Mouse (Mus musculus) yolk sac, embryonic 10.5 days (tissue): Measurements from ENCODE around the gene Ntrk1.
A peak's percentile ranks its signal among the peaks of the same experiment; 100 is the strongest.

Experiments
- DNase-seq: peaks from one replicate; pipeline ENCODE4 v3.0.0-alpha.2; 2017; ENCODE audit warnings: low spot score

Ntrk1 gene

DNA sequence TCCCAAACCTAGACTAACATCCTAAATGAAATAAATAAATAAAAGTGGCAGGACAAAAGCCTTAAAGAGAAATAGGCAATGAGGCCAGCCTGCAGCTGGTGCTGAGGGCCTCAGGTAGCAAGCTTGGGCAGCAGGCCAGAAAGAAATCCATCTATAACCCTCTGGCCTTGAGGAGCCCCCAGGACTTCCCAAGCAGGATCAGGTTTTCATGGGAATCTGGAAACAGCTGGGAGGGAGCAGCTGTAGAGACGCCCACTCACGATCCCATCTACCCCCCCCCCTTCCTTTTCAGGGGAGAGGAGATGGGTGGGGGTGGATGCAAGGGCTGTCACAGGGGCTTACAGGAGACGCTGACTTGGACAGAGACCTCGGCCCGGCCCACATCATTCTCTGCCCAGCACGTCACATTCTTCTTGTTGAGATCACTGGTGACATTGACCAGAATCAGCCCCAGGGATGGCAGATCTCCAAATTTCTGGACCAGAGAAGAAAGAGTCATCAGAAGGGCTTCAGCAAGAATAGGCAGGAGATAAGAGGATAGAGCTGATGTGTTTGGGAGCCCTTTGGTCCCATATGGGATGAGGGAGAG is 9.2 kb downstream of the Ntrk1 start:
- DNase-seq: no peak

DNA sequence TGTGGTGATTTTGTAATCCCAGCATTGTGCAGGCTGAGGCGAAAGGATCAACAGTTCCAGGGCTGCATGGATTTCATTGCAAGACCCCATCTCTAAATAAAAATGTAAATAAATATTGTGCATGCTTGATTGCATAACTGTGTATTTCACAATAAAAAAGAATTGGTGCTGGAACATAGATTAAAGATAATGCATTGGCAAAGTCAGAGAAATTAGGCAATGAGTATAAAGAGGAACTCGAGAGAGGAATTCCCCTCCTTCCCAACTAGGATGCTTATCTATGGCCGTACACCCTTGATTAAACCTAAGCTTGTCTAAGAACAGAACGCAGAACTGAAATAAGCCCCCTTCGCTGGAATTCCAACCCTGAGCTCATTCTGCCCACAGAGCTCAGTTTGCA is 9.8 kb downstream of the Ntrk1 start:
- no peak for DNase-seq

DNA sequence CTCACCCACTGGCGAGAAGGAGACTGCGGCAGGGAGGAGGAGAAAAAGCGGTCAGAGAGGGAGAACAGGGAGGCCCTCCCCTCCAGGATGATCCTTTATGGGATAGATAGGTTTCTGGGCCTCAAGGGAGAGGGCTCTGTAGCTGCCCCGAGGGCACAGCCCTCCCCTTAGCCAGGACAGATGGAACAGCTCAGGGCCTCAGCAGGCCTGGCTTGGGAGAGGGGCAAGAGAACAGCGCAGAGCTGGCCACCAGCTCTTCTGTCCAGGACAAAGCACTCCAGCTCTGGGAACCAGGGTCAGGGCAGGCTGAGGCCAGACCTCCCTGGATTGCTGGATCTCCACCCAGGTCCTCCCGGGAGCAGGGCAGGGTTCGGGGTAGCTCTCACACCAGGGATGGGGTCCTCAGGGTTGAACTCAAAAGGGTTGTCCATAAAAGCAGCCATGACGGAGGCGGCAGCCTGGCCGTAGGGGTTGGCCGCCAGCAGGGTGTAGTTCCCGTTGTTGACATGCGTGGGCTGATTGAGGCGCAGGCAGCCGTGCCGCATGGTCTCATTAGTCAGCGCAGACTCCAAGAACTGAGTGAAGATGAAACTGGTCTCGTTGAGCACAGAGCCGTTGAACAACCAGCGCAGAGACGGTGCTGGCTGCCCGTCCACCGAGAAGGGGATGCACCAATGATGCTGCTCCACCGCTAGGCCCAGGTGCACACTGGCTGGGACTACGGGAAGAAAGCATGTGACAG is 11.5 kb downstream of the Ntrk1 start:
- DNase-seq: no peak

DNA sequence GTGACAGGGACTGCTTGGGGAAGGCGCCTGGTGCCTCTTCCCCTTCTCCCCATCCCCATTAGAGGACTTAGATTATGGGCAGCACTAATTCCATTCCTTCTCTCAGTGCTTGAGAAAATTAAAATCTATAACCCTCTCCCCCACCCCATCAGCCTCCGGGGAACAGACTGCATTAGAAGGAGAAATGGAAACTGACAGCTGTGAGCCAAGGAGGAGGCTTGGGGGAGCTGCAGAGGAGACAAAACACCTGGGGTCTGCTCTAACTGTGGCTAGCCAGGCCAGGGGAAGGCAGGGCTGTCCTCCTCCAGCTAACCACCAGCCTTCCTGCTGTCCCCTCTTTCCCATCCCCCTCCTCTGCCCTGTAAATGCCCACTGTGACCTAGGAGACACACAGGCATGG is 15.9 kb downstream of the Ntrk1 start:
- no peak for DNase-seq

DNA sequence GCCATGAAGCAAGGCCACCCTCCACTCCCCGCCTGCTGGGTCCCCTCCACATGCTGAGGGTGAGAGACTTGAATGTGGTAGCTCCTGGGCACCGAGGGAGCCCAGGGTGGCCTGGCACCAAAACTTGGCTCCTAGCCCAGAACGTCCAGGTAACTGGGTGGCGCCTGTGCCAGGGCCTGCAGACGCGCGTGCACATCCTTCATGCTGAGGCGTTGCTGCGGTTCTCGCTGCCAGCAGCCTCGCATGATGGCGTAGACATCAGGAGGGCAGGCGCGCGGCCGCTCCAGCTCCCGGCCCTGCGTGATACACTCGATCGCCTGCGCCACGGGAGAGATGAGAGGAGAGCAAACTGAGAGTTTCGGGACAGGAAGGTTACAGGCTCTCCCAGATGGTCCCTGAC is 16.7 kb downstream of the Ntrk1 start:
- no peak for DNase-seq

DNA sequence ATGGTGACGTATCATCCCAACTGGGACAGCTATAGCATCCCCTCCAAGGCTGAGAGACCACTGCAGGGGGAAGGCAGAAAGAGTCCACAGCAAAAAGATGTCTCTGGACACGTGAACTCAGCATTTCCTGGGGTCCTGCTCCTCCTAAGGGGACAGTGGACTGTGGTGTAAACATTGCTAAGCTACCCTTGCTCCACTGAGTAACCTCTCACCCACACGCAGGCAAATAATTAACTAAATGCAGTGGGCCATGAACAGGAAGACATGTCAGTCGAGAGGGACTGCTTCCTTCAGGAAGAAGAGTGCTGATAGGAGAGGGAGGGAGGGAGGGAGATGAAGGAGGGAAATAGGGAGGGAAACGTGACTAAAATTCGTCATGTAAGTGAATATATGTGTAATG is 23.9 kb downstream of the Ntrk1 start:
- peak; percentile 70 for DNase-seq

DNA sequence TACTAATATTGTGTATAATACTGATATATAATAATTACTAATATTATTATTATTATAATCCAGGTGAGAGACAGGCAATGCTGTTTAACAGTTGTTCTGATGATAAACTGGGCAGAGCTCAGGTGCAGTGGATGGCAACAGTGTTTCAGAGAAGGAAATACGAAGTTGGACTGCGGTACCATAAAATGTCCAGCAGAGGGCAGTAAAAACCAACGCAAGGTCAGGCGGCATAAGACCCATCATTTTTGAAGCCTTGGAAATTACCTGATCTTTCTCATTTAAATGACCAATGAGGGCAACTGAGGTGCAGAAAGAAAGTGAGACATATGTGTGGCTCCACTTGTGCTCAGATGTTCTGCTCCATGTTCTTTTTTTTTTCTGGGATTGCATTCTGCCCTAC is 24.7 kb downstream of the Ntrk1 start:
- no peak for DNase-seq

DNA sequence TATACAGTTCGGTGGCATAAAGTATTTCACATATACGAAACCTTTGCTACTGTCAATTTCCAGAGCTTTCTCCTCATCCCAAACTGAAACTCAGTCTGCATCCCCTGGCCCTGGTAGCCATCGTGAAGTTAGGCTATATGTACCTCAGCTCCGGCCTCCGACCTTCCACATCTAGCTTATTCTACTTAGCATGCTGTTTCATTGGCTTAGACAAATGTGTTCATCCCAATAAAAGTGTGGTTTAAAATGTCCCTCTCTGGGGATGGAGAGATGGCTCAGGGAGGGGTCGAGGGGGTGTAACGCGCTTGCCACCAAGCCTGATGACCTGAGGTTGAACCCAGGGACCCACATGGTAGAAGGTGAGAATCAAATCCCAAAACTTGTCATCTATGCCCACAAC is 25.5 kb downstream of the Ntrk1 start:
- no peak for DNase-seq

DNA sequence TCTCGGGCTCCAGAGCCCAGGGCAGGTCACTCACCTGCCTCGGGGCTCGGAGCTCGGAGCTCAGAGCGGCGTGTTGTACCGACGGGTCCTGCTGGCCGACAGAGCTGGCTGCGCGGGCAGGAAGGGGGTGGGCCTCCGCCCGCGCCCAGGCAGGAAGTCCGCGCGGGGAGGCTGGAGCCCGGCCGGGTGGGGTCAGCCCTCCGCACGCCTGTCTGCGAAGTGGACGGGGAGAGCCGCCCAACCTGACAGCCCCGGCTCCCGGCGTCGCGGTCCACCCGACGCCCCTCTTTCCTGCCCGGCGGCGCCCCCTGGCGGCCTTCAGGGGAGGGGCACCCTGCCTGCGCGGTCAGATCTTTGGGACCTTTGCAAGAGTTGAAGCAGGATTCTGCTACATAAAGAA is 26.1 kb downstream of the Ntrk1 start:
- DNase-seq: peak; percentile 77

DNA sequence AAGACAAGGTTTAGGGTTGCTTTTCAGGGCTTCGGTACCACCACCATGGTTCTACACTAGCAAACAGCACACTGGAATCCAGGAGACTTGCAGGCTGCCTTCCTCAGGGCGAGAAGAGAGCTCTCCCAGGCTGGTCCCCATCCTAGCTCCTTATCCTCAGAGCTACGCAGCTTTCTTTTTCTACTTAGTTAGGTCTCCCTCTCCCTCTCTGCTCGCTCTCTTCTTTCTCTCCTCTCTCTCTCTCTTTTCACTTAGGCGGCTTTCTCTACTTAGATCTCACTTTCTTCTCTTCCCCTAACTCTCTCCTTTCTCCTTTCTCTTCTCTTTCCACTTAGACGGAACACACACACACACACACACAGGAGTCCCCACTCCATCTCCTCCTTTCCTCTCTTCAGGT is 26.5 kb downstream of the Ntrk1 start:
- no peak for DNase-seq

DNA sequence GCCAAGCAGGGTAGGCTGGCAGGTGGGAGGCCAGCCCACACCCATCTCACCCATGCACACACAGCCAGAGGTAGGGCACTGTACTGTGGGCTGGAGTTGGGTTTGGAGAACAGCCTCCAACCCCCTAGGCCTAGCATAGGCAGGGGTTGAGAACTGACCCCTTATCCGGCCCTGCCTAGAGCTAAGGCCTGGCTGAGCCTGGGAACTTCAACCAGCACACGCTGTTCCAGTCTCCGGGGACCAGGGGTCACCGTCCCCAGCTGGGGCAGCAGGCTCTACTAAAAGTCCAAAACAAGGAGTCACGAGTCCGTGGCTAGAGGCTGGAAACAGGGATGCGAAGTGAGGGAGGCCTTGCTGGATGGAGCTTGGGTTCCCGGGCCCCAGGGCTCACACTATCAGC is 27.2 kb downstream of the Ntrk1 start:
- no peak for DNase-seq

DNA sequence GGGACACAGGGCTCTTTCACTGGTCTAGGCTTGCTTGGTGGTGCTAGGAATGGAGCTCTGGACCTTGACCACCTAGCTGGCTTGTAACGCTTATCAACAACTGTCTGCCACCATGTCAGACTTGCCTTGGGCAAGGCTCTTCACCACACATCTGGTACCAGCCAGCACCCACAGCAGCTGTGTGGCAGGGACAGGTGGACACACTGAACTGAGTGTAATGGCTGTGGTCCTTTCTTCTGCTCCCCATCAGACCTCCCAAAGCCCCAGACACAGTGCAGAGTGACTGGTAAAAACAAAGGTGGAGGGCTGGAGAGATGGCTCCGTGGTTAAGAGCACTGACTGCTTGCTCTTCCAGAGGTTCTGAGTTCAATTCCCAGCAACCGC is 28.7 kb downstream of the Ntrk1 start:
- no peak for DNase-seq

DNA sequence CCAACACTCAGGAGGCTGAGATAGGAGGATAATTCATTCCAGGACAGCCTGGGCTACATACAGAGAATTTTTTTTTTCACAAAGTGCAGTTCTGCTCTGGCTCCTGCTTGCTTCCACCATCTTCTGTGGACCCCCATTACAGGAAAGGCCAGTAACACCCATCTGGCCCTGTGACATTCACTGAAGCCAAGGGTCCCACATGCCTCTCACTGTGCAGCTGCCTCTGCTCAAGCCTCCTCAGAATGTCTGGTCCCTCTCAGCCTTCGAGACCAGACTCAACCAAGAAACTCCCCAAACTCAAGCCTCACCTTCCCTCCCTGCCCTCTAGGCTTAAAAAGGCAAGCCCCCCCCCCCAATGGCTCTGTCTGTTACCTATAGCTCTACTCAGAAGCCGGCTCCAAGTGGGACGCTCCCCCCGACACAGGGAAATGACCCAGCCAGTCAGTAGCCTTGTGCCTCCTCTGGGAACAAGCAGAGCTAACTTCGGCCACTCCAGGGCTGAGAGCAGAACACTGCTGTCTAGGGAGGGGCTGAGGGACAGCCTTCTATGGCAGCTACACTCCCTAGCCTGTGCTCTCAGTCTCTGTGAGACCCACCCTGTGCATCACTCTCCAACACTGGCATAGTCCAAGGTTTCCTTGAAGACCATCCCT is 29.2 kb downstream of the Ntrk1 start:
- no peak for DNase-seq

DNA sequence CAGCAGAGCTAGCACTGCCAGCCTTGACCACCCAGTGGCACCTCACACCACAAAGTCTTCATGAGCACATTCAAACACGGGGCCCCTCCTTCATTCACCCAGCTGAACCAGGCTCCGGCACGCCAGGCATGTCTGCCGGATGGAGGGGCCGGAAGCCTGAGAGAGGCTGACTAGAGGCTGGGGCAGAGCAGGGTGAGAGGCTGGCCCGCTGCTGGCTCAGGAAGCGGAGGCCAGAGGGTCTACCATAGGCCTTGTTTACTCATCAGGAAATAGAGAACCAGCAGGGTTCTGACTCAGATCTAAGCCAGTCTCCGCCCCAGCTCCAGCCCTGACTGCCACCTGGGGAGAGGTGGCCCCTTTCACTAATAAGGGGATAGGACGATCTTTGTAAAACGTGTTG is 29.9 kb downstream of the Ntrk1 start:
- DNase-seq: peak; percentile 64

DNA sequence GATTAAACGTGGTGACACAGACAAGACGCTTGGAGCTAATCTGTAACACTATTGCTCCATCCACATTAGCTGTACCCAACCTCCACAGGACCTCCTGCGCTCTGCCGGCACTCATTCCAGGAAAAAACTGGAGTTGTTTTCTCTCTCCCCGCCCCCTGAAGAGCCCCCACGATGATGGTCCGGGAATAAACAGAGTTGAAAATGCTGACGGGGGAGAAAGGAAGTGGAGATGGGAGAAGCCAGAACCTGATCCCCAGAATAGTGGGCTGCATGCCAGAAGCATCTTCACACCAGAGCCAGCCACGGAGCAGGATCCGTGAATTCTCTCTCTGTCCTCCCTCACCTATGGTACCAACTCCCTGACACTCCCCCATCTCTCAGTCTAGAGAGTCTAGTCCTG is 30.5 kb downstream of the Ntrk1 start:
- peak; percentile 44 for DNase-seq

DNA sequence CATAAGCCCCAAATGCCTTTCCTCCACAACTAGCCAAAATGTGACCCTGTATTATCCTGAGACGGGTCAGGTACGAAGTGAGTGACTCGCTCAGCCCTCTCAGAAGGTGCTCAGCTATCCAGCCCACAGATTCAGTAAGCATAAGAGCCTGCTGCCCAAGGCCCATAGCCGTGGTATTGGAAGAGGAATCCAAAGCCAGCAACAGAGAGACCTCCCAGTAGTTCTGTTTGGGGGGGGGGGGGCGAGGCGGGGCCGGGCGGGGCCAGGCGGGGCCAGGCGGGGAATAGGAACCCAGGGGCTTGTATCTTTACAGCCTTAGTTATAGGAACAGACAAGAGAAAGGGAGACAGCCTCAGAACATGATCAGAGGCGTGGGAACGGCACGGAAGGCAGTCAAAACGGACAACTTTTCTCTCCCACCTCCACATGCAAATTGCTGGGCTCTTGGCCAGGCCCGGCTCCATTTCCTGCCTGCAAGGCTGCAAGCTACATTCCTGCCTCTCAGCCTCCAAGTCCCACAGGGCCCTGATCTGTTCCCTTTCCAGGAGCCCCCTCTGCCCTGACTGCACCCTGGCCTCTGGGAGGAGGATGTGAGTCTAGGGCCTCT is 31.2 kb downstream of the Ntrk1 start:
- DNase-seq: peak; percentile 61

DNA sequence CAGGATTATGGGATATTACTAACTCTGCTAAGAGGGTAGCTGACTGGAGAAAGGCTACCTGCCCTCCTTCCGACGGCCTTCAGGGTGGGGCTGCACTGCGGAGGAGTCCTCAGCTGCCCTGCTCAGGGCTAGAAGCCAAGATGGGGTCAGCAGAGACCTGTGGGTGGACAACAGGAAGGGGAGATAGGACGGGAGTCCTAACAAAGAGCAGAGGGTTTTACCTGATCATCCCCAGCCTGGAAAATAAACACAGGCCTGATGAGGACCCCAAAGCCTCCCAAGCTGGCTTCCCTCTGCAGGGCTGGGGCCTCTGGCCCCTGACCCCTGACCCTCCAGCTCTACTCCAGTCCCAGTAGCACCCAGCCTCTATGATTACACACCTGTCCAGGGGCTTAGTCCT is 31.8 kb downstream of the Ntrk1 start:
- no peak for DNase-seq

DNA sequence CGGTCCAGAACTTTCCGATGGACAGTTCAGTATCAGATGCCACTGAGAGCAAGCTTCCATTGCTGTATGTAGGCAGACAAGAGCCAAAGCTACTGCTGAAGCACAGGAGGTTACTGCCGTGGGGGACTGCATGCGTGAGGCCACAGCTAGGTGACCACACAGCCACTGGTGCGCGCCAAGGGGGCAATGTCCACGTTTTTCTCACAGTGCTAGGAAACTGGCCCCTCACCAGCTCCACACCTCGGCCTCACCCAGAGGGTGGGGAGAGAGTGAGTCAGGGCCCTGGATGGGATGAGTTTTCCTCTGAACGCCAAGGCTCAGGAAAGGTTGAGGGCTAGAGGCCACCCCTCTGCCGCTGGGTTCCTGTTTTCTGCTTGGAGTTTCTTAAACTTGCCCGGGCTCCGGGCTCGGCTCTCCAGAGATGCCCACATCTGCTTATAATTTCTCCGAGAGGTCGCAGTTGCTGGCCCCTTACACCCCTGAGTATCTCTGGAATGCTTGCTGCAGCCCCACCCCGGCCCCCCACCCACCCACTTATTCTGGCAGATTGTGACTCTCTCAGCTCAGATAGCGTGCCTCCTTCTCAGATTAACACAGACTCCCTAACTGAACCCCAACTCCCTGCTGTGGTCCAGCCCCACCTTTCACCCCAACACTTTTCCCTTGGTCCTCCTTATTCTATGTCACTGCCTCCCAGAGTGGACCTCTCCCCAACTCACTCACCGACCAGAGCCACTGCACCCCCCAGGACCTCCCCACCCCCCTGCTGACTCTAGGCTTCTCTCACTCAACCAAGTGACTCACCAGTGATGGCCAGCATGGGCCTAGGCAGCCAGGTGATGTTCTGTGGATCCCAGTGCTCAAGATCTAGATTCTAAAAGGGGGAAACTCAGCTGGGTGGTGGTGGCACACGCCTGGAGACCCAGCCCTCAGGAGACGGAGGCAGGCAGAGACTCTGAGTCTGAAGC is 33.3 kb downstream of the Ntrk1 start:
- no peak for DNase-seq

DNA sequence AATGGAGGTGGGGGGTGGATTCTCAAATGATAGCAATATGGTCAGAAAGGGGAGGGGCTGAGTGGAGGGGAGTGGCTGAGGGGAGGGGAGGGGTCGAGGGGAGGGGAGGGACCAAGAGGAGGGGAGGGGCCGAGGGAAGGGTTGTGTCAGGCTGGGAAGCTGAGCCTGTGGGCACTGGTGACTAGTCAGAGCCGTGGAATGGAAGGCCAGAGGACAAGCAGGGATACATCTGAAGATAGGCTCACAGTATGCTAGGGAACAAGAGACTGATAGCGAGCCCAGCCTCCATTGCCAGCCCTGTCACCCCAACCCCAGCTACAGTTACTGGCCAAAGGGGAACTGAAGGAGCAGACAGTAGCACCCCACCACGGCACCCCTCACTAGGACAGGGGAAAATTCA is 36.3 kb downstream of the Ntrk1 start:
- DNase-seq: no peak

DNA sequence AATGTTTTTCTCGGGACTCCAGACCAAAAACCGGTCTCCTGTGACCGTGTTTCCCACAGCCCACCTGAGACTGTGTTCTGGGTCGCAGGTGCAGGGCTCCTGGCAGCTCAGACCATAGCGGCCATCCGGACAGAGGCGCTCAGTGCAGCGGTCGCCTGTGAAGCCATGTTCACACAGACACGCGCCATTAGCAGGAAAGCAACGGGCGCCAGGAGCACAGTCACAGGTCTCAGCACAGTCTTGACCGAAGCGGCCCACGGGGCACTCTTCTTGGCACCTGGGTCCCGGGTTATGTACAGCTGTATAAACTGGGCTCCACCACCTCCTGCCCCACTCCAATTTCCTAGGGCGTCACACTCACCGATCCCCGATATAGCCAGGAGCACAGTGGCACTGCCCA is 38.5 kb downstream of the Ntrk1 start:
- no peak for DNase-seq

DNA sequence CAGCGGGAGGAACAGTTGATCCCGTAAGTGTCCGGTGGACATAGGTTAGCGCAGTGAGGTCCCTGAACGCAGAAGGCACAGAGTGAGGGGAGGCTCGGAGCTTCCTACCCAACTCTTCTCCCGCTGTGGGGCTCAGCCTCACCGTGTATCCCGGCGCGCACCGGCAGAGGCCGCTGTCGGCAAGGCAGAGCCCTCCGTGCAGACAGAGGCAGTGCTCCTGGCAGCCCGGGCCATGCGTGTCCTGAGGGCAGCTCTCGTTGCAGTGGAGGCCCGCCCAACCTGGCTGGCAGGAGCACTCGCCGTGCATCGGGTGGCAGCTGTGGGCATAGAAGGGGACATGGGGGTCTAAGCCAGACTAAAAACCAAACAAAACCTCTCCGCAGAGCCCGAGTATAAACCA is 39.0 kb downstream of the Ntrk1 start:
- peak; percentile 69 for DNase-seq

DNA sequence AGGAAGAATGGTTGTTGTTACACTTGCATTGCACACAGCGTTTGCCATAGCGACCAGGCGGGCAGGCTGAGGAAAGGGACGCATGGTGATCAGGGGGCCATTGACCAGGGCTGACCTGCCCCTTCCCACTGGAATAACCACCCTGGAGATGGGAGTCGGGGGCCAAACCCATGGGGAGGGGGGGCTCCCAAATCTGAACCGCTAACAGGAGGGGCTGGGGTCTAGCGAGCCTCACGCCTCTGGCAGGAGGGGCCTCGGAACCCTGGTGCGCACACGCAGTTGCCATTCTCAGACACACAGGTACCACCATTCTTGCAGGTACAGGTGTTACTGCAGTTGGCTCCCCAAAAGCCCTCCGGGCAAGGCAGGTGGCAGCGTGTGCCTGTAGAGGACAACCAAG is 41.1 kb downstream of the Ntrk1 start:
- no peak for DNase-seq
